Mouse (Mus musculus): ENCODE data around the gene Mark2.

DNA sequence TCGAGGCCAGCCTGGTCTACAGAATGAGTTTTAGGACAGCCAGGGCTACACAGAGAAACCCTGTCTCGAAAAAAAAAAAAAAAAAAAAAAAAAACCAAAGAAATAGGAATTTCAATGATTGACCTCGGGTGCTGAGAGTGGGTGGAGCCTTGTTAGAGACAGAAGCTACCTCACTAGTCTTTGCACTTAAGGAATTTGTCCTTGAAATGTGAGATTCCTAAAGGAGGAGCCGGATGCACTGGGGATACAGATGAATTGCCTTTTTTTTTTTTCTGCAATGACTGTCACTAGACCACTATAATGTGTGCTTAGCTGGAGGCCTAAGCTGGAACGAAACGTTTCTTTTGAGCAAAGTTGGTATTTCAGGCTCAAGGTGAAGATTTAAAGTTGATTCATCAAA lies 46.8 kb upstream of the Mark2 start:
- TF ChIP-seq CTCF (IDR thresholded peaks at IDR 0.05; ENCODE audit: insufficient read depth, low read depth, low read length) (no peak), POLR2A (IDR thresholded peaks at IDR 0.05; ENCODE audit: insufficient read depth, low read depth, low read length) (no peak)

Measured in olfactory bulb, adult 2 months (tissue).